Mouse (Mus musculus) liver, adult 2 months (tissue): ENCODE measurements at regions not wholly inside any gene's neighbourhood (a gene's known extent, or its start where the extent isn't known, plus 50 kb on each side); places are given as distances from the start of the nearest gene placed in this dataset.
"Not testable (repeated sequence)": the region's sequence is repeated elsewhere in the genome, so short reads cannot be mapped to it uniquely, and the experiment has no call there.

Source experiments
- CTCF ChIP-seq: fragments of 200-500 bp; IDR thresholded peaks from 2 replicates; pipeline ENCODE4 v1.5.1; 2011; ENCODE audit warnings: low read depth, low read length, control low read depth
- POLR2A ChIP-seq: fragments of 200-500 bp; IDR thresholded peaks from 2 replicates; pipeline ENCODE4 v1.6.1; 2011; ENCODE audit warnings: low read length, control low read depth; ENCODE audit not compliant: insufficient read depth; ENCODE audit errors: extremely low read depth

DNA sequence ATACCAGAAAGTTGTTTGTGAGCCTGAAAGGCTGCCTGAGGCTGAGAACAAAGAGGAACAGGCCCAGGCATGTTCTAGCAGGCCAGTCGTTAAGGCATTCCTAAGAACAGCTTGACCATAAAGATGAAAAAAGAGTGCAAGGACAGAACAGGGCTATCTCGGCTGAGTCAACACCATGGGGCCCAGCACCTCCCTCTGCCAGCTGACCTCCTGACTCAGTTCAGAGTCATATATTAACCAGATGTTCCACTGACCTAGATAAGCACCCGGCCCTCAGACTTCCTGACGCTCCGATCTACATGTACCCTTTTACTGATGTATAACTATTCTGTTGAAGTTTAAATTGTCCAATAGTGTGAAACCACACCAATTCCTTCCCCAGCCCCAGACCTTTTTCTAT is 625.0 kb downstream of the Tbl1xr1 start:
- TF ChIP-seq CTCF, POLR2A: not testable (repeated sequence)
